Mouse (Mus musculus) adrenal gland, postnatal 25 days (tissue): ENCODE measurements at regions not wholly inside any gene's neighbourhood (a gene's known extent, or its start where the extent isn't known, plus 50 kb on each side); places are given as distances from the start of the nearest gene placed in this dataset.
A peak's percentile ranks its signal among the peaks of the same experiment; 100 is the strongest.

ENCODE experiments used
- DNase-seq: peaks from one replicate; pipeline ENCODE4 v3.0.0; 2021; ENCODE audit warnings: mixed read lengths

DNA sequence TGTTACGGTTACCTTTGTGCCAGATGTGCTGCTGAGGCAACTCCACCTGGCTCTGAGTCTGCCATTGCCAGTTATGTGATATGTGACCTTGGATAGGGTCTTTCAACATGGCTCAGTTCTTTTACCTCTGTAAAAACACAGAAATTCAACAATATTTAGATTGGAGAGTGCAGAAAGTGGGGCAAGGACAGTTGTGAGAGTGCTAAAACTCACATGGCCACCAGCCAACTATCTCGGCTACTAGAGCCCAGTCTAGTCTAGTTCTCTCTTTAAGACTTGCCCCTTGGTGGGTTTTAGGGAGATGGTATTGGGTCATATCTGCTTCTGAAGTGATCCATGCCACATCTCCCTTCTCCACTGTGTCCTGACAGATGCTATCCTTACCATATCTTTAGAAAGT is 233.0 kb downstream of the Phf14 start:
- DNase-seq: peak; percentile 47

DNA sequence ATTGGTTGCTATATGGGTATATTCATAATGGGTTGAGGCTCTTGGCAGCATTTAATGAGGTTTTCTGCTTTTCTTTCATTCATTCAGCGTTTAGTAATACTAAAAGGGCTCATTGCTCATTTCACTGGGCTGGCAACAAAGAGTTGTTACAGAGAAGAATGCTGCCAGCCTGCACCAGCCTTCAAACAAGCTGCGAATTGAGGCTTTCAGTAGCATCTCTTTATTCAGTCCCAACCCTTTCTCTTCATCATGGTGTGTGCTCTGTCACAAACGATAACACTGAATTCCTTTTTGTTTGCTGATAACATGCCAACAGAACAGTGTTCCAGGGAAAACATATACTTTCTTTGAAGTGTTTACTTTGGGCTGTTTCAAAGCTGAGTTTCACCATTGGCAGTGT is 237.6 kb downstream of the Phf14 start:
- no peak for DNase-seq

DNA sequence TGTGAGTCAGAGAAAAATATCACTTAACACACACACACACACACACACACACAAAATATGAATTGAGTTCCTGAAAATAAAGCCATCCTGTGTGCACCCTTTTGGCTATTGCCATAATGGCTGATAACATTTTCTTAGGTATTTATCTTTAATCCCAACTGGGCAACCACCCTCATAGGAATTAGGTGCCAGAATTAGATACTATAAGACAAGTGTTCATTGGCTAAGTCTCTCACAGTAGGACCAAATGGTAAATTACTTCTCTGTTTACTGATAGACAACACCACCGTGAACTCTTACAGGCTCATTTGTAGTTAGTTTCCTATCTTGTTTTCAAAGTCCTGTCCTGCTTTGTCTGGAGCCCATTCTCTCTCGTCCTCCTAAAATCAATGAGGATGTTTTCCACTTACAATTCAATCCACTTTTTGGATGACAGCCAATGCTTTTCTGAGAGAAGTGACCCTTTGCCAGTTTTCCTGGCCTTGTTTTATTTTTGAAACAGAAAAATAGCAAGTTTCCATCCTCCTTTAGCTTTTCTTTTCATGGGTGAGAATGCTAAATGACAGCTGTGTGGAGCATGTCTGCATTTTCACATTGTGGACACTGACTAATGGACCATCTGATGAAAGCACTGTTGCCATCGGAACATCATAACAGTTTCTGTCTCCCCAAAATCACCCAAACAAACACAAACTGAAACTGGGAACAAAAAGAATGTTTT is 243.2 kb downstream of the Phf14 start:
- no peak for DNase-seq

DNA sequence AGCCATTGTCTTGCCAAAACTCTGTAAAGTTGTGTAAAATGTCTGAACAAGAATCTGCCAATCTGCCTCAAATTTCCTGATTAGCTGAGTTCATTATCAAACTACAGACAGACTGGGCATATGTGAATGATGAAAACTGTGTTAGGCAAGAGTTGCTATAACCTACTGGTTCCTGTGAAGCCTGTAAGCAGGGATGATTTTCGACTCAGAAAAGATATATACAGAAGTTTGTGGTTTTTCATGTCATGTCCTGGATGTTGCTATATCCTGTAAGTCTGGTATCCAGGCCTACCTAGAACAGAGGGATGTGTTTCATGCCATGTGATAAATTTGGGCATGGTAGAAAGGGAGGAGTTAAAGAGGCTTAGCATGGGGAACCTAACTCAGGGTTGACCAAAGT is 256.4 kb downstream of the Phf14 start:
- no peak for DNase-seq

DNA sequence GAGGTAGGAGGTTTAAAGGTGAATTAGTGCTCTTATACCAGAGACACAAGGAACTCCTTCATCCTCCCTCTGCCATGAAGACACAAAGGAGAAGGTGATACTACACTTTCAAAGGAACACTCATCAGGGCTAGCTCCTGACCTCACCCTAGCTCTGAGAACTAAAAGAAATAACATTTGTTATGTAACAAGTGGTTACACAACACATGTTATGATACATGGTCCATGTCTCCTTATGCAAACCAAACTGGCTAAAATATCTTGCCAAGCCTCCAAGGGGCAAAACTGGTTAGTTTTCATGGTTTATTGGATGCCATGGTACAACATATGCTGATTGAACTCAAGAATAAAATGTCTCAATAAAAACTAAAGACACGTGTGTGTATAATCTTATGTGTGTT is 260.9 kb downstream of the Phf14 start:
- DNase-seq: no peak

DNA sequence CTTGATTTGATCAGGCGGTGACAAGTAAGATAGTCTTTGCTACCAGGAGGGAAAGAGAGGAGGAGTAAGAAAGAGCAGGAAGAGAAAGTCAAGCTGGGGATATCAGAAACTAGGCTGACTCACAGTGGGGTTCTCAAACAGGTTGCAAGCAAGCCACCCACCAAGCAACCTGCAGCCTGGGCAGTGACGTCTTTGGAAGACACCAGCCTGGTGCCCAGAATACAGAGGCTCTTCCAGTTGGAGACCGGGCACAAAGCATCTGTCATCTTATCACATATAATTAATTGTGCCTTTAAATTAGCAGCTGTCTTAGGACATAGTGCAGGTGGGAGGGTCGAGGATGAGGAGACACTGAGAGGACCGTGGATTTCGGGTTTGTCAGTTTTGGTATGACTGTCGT is 261.8 kb downstream of the Phf14 start:
- DNase-seq: no peak

DNA sequence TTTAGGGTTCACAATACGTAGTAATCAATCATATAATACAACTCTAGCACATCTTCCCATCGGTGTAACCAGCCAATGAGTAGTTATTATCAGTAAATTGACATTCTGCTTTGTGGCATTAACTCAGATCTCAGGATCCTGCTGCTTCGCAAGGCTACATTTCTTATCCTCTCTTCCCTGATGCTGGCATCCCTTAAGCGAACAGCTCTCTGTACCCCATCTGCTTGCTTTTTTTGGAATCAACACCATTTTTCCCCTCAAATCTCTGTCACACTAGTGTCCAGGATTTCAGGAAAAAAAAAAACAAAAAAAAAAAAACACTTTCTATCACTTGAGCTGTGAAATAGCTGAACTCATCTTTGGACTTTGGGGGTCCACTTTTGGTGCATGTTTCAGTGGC is 263.1 kb downstream of the Phf14 start:
- no peak for DNase-seq

DNA sequence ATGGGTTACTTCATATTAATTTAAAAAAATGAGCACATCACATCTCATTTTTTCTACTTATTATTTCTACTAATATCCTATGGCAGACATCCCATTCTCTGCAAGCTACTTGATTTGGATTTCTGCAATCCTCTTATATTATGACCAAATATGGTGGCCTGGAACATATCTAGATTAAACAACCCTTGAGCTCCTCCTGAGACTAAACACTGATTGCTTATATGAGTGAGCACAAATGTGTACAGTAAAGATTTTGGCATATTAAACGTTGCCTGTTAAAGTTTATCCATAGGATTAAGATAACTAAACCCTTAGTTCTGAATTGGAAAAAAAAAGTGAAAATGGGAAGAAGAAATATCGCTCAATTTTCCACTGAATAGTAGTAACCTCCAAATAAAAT is 263.6 kb downstream of the Phf14 start:
- DNase-seq: no peak

DNA sequence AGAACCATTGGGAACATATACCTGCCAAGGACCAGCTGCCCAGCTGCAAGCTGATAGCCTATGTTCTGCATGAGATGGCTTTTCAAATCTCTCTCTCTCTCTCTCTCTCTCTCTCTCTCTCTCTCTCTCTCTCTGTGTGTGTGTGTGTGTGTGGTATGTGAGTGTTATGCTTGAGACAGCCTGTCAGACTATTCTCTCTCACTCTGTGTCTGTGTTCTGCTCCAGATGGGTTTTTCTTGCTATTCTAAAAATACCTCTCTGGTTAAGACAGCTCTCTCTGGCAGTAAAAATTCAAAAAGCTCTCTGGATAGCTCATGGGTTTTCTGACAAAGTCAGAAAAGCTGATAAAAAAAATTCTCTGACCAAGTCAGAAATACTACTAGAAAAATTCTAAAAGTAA is 270.4 kb downstream of the Phf14 start:
- no peak for DNase-seq

DNA sequence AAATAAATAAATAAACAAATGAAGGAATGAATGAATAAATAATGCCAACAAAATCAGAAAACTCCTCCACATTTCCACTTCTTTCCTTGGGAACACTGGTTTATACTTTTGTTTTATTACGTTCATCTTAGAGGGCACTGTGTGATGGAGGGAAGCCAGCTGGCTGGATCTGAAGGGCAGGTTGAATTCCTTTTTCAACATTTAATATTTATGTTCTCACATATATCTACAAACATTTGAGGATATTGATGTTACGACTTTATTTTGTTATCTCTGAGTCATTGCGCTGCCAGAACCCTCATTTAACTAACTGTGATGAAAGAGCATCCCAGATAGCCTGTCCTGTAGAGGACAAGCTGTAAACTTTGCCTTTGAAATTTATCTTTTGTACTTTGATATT is 273.3 kb downstream of the Phf14 start:
- peak; percentile 37 for DNase-seq

DNA sequence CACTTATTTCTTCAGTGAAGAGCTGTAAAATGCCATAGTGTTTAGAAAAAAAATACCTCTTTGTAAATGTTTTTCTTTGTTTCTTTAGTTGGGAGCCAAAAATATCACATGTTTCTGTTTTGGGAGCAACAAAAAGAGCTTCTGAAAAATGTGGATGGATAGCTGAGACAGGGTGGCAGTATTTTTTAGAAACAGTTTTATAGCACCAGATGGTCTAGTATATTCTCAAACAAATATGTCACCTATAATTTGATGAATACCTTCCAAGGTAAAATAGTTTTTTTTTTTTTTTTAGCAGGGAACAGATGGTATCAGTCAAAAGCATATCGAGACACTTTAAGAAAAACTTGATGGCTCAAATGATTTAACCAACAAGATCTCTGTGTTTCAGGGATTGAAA is 302.6 kb downstream of the Phf14 start:
- DNase-seq: no peak

DNA sequence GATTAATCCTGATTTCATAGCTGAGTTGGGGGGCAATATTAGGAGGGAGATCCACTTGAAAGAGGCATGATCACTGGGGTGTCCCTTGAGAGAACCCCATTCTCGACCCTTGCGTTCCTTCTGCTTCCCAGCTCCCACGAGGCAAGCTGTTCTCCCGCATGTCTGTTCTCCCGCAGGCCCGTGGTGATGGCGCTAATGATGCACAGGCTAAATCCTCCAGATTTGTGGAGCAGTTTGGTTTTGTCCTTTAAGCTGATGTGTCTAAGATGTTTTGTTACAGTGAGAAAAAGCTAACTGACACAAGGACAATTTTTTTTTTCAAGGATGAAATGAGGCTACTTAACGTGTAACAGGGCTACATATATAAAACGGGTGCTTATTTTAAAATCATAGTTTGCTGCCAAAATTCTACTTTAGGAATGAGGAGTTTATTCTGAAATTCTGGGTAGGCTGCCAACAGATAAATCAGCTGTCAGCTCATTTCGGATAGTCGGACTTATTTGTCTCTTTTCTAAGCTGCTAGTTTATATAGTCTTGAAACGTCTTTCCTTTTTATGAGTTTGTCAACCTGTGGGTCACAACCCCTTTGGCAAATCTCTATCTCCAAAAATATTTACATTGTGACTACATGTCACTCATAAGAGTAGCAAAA is 307.0 kb downstream of the Phf14 start:
- no peak for DNase-seq

DNA sequence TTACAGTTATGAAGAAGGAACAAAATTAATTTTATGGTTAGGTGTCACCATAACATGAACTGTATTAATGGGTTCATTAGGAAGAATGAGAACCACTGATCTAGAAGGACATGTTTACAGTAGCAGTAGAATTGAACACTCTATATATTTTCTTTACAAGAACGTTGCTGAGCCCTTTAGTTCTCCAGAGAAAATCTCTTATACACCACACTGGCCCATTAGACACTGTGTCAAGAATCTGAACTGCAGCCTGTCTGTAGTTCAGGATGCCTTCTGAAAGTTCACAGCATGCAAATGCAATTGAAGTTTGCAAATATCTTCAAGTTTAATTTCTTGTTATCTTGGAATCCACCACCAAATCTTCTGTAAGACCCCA is 307.6 kb downstream of the Phf14 start:
- no peak for DNase-seq

DNA sequence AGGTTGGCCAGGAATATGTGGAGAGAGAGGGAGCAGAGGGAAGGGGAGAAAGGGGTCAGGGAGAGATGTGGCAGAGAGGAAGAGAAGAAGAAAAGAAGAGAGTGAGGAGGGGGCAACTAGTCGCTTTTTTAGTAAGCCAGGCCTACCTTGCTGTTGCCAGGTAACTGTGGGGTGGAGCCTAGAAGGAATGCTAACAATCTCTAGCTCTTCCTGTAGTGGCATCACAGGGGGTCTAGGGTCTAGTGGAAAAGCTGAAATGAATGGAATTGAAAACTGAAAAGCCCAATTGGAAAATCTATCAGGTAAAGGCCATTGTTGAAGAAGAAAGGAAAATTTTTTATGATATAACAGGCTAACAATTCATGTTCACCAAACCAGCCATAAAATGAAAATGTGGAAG is 336.5 kb downstream of the Phf14 start:
- no peak for DNase-seq

DNA sequence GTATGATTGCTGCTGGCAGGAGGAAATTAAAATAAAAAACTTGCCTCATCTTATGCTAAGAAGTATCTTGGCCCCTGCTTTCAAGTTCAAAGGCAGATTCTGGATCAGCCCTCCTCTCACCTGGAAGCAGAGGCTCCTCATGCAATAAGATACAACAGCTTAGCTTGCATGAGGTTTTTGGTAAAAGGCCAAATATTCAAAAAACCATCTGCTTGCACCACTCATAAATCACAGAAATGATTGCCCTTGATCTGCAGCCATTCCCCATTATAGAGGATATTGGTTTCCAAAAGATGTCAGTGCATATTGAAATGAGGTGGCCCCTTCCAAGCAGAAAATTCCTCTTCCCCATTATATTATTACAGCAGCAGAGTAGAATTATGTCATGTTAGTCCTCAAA is 340.4 kb downstream of the Phf14 start:
- DNase-seq: no peak

DNA sequence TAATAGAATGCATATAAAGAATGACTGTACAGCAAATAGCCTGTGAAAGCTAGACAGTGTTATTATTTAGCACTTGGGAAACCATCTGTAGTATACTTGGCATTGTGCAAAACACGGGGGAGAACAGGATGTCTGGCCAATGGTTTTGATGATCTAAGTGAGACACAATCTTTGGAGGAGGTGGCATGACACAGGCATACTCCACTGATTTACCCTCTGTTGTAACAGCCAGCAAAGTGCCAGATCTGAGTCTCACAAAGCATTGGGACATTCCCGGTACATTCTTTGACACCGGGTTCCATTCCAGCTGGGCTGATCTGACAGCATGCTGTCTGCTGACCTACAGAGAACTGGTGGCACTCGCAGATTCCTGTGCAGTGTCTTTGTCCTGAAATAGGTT is 341.0 kb downstream of the Phf14 start:
- DNase-seq: no peak

DNA sequence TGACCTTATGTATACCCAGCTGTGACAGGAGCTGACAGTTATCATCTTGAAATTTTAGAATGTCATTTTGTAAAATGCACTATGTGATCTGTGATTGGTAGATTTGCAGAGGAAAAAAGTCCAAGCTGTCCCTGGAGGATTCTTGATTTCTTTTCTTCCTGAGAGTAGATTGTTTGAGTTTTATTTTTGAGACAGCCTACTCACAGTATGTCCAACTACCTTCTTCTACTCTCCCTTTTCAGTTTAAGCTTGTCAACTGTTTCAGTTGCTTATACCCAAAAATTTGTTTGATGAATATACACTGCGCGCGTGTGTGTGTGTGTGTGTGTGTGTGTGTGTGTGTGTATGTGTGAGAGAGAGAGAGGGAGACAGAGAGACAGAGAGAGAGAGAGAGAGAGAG is 346.9 kb downstream of the Phf14 start:
- DNase-seq: no peak

DNA sequence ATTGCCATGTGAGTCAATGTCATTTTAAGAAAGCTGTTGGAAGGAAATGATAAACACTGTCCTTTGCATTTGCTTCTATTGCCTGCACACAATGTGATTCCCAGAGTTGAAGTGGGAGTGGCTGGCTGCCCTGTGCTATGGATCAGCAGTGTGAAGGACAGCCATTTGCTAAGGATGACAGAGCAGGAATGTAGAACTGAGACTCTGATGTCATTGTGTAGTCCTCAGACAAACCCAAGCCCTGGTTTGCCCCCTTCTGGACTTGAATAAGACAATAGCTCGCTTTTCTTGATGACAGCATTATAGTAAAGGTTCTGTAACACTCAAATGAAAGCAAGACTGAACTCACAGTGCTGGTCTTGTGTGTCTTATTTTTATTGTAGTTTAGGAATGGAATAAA is 347.8 kb downstream of the Phf14 start:
- no peak for DNase-seq

DNA sequence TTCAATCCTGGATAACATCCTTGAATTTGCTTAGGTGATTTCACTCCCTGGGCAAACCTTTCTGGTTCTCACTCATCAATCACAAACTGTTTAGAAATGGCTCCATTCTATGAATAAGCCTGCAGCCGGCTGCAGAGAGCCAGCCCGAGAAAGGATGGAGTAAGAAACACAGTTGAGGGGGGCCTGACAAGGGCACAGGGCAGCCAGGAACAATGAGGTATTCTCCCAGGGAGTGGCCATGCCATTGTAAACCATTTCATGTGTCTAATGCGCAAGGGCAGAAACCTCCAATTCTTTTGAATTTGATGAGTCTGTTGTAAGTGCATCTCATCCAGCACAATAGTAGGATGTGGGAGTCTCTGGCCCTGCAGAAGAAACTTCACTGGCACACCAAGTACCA is 350.7 kb downstream of the Phf14 start:
- DNase-seq: no peak

DNA sequence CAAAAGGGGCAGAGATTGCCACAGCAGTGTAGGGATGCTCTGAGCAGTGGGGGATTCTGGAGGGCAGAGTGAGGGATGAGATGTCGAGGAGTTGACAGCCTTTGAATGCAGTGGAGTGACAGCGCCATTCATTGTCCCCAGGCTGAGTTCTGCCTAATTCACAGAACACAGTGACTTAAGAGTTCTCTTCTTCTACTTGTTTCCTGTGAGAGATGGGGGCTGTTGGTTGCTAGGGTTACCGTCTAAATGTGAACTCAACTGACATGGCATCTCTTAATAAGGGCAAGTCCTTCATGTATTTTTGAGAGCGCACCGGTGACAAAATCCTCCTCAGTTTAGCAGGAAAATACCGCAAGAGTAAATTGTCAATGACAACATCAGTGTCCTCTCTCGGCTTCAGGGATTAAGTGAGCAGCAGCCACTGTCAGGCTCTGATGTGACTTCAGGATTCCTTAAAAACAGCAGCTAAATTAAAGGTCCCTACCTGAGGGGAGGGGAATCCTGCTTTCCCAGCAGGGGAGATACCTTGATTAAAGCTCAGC is 351.4 kb downstream of the Phf14 start:
- no peak for DNase-seq

DNA sequence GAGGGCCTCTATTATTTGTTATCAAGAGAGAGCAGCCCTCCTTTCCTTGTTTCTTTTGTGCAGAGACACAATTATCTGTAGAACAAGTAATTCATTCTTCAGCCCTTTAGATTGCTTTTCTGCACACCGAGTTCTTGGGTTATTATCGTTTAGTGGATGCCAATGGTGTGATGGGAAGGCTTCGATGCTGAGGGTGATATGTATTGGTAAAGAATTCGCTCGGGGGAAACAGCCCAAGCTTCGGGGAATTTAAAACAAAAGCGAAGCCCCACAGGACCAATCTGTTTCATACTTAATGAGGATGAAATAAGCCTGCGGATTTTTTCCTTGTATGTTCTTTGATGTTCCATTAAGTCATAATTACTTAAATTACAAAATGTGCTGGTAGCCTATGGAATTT is 352.0 kb downstream of the Phf14 start:
- DNase-seq: no peak

DNA sequence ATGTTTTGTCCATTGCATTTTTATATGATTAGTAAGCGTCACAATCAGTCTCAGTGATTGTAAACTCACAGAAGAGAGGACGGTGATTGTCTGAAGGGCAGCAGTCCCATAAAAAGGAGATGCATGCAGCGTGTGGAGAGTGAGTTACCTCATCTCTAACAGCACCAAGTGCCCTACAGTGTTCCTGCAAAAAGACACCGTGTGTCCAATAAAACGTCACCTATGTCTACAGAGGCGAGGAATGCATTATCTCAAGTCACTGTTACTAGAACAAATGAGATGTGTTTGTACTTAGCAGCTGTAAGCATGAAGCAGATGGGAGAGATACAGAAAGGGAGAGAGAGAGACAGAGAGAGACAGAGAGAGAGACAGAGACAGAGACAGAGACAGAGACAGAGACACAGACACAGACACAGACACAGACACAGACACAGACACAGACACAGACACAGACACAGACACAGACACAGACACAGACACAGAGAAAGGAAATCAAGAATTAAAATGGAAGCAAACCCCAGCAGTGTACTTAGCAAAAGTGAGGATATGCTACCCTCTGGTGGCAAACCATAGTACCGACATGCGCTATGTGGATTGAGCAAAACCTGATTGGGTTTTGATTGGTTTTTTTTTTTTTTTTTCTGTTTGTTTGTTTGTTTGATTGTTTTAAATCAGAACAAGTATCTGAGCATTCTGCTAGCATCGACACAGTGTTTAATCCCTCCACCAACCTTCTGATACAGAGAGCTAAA is 352.9 kb downstream of the Phf14 start:
- DNase-seq: peak; percentile 13
